Mouse (Mus musculus) forebrain, embryonic 16.5 days (tissue): ENCODE measurements around the gene Il1f6. TPM values are rescaled to one million over a fixed set of nuclear protein-coding genes. Genes with fewer than 3 reads are reported as not detected.
"Not testable (repeated sequence)": the region's sequence is repeated elsewhere in the genome, so short reads cannot be mapped to it uniquely, and the experiment has no call there.

Experiments used
- ATAC-seq: fragments of 200-750 bp; cut with Nextera tagmentation; 2 replicates; pipeline ENCODE4 v1.8.0; 2017; ENCODE audit warnings: mild to moderate bottlenecking, moderate library complexity
- H3K27ac ChIP-seq: fragments of 300-500 bp; sonication (generic); 2 replicates; pipeline ENCODE4 v1.5.1; 2014; ENCODE audit warnings: low read length, control low read depth
- H3K27me3 ChIP-seq: fragments of 300-500 bp; sonication (generic); replicated peaks from 2 replicates; pipeline ENCODE4 v1.6.1; 2014; ENCODE audit warnings: low read length; ENCODE audit not compliant: control insufficient read depth, insufficient read depth
- H3K36me3 ChIP-seq: fragments of 300-500 bp; sonication (generic); 2 replicates; pipeline ENCODE4 v1.6.1; 2014; ENCODE audit not compliant: control insufficient read depth, insufficient read depth
- H3K4me1 ChIP-seq: fragments of 300-500 bp; sonication (generic); replicated peaks from 2 replicates; pipeline ENCODE4 v1.6.1; 2014; ENCODE audit warnings: low read length; ENCODE audit not compliant: control insufficient read depth, insufficient read depth
- H3K4me2 ChIP-seq: fragments of 300-500 bp; sonication (generic); 2 replicates; pipeline ENCODE4 v1.6.1; 2014; ENCODE audit warnings: mild to moderate bottlenecking, low read length, control low read depth
- H3K4me3 ChIP-seq: fragments of 300-500 bp; sonication (generic); replicated peaks from 2 replicates; pipeline ENCODE4 v1.5.1; 2014; ENCODE audit warnings: mild to moderate bottlenecking, low read length, control low read depth
- H3K9ac ChIP-seq: fragments of 300-500 bp; sonication (generic); replicated peaks from 2 replicates; pipeline ENCODE4 v1.6.1; 2014; ENCODE audit warnings: low read depth, low read length, control low read depth
- H3K9me3 ChIP-seq: fragments of 300-500 bp; sonication (generic); 2 replicates; pipeline ENCODE4 v1.6.1; 2016; ENCODE audit warnings: low read length; ENCODE audit not compliant: control insufficient read depth
- WGBS: fragments of 180-500 bp; shearing (Covaris S2); extraction: QIAGEN DNeasy Blood & Tissue Kit; methylation state at CpG from one replicate; pipeline ENCODE4 v1.1.7; 2014; 5-methylcytosine and 5-hydroxymethylcytosine counted together
- polyA plus RNA-seq: library from polyadenylated mRNA; unstranded; fragments of >200 nt; fragmentation: Nextera tagmentation; extraction: Ambion mirVana; gene quantifications from 2 replicates; pipeline ENCODE4 v1.2.1, GENCODE M21; 2015

Il1f6 gene
- polyA plus RNA-seq: not detected in 2 replicates

- no peak within 1 kb of the TSS for H3K4me3 ChIP-seq
- H3K4me2 ChIP-seq: no peak within 1 kb of the TSS
- H3K4me1 ChIP-seq: no peaks in the 10 kb centered on the region
- ATAC-seq: no peak
- H3K9ac ChIP-seq: no peak within 1 kb of the TSS
- no peak within 1 kb of the TSS for H3K27ac ChIP-seq
- 74% methylated on average over 2 of the region's 2 CpGs for WGBS
- no peaks in the 10 kb centered on the region for H3K9me3 ChIP-seq
- H3K36me3 ChIP-seq: no peaks in the 10 kb centered on the region
- no peaks in the 10 kb centered on the region for H3K27me3 ChIP-seq
Measured at GRCm38 (mm10) chr2:24215118-24215517, at the start of gene Il1f6. Gene Il1f6 (plus strand): TSS chr2:24215418.

DNA sequence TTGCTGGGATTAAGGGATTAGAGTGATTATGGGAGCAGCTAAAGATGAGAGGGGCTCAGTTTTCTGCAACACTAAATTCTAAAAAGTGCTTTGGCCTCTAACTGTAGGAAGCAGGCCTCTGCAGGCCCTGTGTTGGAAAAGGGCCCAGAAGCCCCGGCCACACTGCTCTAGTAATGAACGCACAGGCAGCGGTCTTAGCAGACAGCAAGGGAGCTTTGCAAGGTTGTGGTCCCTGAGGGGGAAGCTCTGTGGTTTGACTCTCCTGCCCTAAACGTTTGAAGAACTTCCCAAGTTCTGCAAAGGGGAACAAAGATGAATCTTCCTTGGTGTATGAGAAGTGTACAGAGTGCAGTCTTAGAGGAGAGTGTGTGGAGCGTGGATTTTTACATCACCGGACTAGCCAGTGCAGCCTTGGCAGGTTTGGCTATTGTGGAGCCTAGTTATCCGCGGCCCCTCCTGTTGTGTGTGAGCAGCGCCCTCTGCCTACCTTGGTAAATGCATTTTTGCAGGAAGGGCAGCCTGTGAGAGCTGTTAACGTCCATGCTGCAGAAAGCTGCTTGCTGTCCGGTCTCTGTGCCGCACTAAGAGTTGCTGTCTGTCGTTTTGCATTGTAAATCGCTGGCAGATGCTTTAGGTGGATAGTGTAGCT, 33.4 kb upstream of the Il1f6 start:
- not testable (repeated sequence) for H3K27me3 ChIP-seq, H3K27ac ChIP-seq, H3K36me3 ChIP-seq, H3K9me3 ChIP-seq, H3K4me3 ChIP-seq, H3K4me1 ChIP-seq, H3K9ac ChIP-seq
- 9% methylated on average over 14 of the region's 14 CpGs for WGBS
- H3K4me2 ChIP-seq: peak overlapping the region; percentile 34
- ATAC-seq: peak; percentile 89

DNA sequence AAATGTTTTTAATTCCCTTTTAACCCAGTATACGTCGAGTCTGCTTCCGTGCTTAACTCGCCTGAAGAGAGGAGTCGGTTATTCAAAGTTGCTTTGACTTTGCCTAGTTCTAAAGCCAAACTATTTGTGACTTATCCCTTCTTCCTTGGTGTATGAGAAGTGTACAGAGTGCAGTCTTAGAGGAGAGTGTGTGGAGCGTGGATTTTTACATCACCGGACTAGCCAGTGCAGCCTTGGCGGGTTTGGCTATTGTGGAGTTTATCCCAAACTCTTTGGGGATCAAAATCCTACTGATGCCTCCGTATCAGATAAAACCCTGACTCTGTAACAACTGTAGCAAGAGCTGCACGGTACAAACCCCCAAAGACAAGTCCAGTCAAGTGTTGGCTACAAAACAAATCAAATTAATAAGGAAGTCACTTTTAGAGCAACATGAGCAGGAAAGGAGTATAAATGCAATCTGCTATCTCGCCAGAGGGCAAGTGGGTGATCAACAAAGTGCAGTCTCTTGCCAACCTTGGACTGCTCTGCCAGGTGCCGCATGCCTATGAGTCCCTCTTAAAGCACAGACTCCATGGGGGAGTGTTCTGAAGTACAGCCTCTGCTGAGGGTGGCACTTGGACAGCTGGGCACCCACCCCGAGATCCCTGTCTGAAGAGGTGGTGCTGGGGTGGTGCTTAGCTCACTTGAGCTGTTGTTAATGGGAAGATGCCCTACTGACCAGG, 32.6 kb upstream of the Il1f6 start:
- H3K27me3 ChIP-seq, H3K27ac ChIP-seq, ATAC-seq, H3K9ac ChIP-seq, H3K36me3 ChIP-seq, H3K4me2 ChIP-seq, H3K4me1 ChIP-seq, H3K9me3 ChIP-seq, H3K4me3 ChIP-seq: not testable (repeated sequence)
- WGBS: 59% methylated on average over 13 of the region's 13 CpGs

DNA sequence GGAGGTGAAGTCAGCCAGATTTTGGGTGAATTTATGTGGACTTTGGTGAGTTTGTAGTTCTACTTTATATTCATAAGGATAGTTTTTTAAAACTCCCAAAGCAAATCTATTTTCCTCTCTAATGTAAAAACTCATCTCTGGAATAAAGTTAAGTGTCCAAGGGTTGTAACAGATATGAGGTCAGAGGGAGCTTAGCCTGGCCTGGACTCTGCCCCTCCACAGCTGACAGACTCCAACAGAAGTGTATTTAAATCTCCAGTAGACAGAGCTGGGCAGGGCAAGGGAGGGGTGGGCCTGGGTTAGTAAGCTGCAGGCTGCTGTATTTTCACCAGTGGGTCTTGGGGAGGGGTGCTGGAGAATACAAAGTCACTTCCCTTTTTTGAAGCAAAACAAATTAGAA, 31.1 kb upstream of the Il1f6 start:
- not testable (repeated sequence) for H3K4me3 ChIP-seq, H3K9me3 ChIP-seq, H3K4me1 ChIP-seq, H3K4me2 ChIP-seq, H3K9ac ChIP-seq, H3K27ac ChIP-seq, H3K27me3 ChIP-seq, H3K36me3 ChIP-seq, ATAC-seq

DNA sequence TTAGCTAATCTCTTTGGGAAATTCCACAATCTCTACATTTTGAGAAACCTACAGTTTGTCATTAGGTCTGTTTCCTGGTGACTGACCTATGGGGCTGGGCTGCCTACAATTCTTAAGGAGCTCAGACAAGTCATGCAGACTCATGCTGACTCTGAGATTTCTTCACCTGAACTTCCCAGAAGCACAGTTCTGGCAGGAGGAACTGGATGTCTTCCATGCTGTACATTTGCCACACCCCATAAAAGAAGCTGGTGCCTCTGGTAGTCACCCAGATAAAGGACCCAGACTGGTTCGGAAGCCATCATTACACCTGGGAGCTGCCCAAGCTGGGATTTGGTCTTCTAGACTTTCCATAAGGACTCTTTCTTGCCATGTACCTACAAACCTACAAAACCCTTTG, 29.0 kb upstream of the Il1f6 start, which contains the start of gene Il1f9:
Il1f9 (plus strand) TSS at position 301 of the 400 bp plus-strand sequence.
- H3K9me3 ChIP-seq: no peaks in the 10 kb centered on the region
- H3K27me3 ChIP-seq: no peaks in the 10 kb centered on the region
- H3K4me3 ChIP-seq: no peak within 1 kb of the TSS
- no peak within 1 kb of the TSS for H3K9ac ChIP-seq
- peaks cover 2% of the 10 kb centered on the region; the same call in 1 of the 2 replicates for H3K4me1 ChIP-seq
- ATAC-seq: no peak
- H3K27ac ChIP-seq: no peak within 1 kb of the TSS
- H3K36me3 ChIP-seq: no peaks in the 10 kb centered on the region
- 96% methylated on average over 1 of the region's 1 CpGs for WGBS
- H3K4me2 ChIP-seq: no peak within 1 kb of the TSS

GRCm38 (mm10) chr2:24187585-24187984, 27.6 kb upstream of the Il1f6 start:
- Histone ChIP-seq H3K4me3 (no peak overlapping the region), H3K27me3 (no peaks in the 10 kb centered on the region), H3K9me3 (no peaks in the 10 kb centered on the region), H3K36me3 (no peaks in the 10 kb centered on the region), H3K27ac (no peak overlapping the region), H3K9ac (no peak overlapping the region), H3K4me1 (no peaks in the 10 kb centered on the region), H3K4me2 (no peak overlapping the region)
- no peak for ATAC-seq
- 82% methylated on average over 6 of the region's 6 CpGs for WGBS

- WGBS: 80% methylated on average over 1 of the region's 1 CpGs
- Histone ChIP-seq H3K36me3 (no peaks in the 10 kb centered on the region), H3K9me3 (no peaks in the 10 kb centered on the region), H3K9ac (no peak overlapping the region), H3K27me3 (no peaks in the 10 kb centered on the region), H3K4me2 (no peak overlapping the region), H3K4me1 (no peaks in the 10 kb centered on the region), H3K4me3 (no peak overlapping the region), H3K27ac (no peak overlapping the region)
- ATAC-seq: no peak
Measured at GRCm38 (mm10) chr2:24188189-24188588, 27.0 kb upstream of the Il1f6 start.

DNA sequence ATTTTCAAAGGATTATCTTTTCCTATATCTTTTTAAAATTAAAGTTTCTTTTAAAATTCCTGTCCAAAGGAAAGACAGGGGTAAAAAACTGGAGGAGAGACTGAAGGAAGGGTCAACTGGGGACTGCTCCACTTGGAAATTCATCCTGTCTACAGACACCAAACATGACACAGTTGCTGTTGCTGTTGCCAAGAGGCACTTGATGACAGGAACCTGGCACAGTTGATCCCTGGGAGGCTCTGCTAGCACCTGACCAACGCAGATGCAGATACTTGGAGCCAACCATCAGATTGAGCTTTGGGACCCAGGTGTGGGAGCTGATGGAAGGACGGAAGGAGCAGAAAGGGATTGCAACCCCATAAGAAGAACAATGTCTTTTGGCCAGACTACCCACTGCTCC, 12.0 kb downstream of the Il1f6 start:
- Histone ChIP-seq H3K9me3 (no peaks in the 10 kb centered on the region), H3K4me2 (no peak overlapping the region), H3K9ac (no peak overlapping the region), H3K27me3 (no peaks in the 10 kb centered on the region), H3K4me3 (no peak overlapping the region), H3K4me1 (no peaks in the 10 kb centered on the region), H3K27ac (no peak overlapping the region), H3K36me3 (no peaks in the 10 kb centered on the region)
- ATAC-seq: no peak
- 76% methylated on average over 2 of the region's 2 CpGs for WGBS

DNA sequence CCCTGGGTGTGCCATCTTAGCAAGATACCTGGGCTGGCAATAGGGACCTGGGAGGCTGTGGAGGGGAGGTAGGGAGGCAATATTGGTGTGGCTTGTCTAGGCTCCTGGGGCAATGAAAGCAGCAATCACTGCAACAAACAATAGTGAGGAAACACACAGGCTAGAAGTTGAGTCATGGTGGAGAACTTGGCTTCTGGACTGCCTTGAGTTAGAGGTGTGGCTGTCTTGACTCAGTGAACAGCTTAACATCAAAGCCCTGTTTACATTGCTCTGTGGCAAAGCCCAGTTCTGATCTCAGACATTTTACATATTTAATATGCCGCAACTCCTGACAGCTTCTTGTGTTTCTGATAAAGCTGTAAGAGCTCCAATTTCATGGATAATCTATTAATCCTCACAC, 52.3 kb downstream of the Il1f6 start:
- H3K27me3 ChIP-seq: no peaks in the 10 kb centered on the region
- H3K9ac ChIP-seq: no peak overlapping the region
- H3K4me3 ChIP-seq: no peak overlapping the region
- no peak for ATAC-seq
- no peak overlapping the region for H3K27ac ChIP-seq
- no peaks in the 10 kb centered on the region for H3K36me3 ChIP-seq
- no peaks in the 10 kb centered on the region for H3K4me1 ChIP-seq
- 97% methylated on average over 1 of the region's 1 CpGs for WGBS
- no peak overlapping the region for H3K4me2 ChIP-seq
- no peaks in the 10 kb centered on the region for H3K9me3 ChIP-seq
